Mouse (Mus musculus): Measurements from ENCODE around the gene Hacd2.

Gene Hacd2

DNA sequence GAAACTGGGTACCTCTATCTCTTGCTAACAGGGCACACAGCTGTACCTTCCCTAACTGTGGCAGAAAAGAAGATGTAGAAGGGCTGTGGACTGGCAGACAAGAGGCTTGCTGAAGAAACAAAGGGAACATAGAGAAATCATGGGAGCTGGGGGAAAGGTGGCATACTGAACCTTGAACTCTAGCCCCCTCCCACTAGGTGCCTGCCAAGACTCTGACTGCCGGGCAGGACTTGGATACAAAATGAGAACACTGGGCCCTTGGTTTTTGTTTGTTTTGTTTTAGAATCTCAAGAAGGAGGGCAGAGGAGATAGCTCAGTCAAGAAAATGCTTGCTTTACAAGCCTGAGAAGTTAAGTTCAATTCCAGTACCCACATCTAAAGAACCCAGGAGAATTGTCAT, 14.9 kb upstream of the Hacd2 start:
- DNase-seq (ENCODE audit: low spot score in 2 of 2) = no peak

DNA sequence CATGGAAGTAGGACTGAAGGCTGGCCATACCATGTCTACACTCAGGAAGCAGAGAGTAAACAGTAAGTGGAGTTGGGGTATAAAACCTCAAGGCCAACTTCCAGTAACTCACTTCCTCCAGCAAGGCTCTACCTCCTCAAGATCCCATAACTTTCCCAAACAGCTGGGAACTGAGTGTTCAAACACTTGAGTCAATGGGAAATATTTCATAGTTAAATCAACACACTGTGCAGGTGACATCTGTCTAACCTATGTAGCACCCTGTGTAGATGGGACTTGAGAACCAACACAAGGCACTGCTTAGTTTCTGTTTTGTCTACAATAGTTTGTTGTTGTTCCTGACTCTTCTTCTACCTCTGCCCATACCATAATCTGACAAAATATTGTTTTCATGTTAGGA, 13.8 kb upstream of the Hacd2 start:
- DNase-seq (ENCODE audit: low spot score in 2 of 2) = no peak

- no peak for DNase-seq (ENCODE audit: low spot score in 2 of 2)
Observed at GRCm38 (mm10) chr16:35013501-35013900, 8.7 kb upstream of the Hacd2 start.

DNA sequence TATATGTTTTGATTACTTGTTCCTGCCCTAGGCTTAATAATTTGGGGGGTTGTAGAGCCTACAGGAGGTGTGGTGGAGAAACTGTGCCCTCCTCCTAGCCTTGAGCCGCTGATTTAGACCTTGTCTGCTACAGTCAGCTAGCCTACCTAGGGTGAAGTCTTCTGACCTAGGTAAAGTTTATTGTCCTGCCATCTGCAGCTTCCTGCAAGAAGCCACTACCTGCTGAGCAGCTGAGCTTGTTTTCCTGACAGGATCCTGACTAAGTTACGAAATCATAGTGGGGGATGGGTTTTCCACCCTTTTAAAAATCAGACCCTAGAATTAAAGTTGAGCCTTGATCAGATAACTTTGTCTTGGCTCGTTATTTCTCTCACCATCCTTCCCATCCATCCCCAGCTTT, 5.7 kb upstream of the Hacd2 start:
- no peak for DNase-seq (ENCODE audit: low spot score in 2 of 2)

DNA sequence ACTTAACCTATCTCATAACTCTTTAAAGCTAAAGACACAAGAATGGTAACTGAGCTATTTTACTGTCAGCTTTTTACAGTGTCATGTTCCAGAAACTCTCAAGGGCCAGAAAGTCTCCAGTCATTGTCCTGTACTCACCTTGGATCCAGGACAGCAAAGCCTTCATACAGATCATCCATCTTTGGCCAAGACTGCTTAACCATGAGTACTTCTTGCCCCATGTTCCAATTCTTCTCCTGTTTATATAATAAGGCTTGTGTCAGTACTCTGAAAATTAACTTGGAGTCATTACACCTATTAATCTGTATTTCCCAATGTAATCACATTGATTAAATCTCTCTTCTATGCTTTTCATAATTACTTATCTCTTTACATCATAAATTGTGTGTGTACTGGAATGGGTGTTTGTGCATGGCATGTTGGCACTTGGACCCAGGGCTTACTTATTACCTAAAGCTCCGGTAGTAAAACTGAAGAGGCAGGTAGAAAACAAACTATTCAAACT, 3.7 kb upstream of the Hacd2 start:
- no peak for DNase-seq (ENCODE audit: low spot score in 2 of 2)

DNA sequence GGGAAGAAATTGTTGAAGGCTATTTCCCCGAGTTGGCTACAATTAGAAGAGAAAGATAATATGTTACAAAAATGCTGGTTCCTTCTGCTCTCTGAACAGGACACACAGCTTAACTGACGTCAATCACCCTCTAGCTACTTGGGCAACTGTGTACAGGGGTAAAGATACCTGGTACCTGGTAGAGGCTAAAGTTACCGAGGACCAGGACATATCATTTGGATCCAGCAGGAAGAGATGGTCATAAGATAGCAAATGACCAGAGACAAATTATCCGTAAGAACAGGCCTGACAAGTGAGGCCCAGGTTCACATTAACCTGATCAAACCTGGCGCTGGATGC, 356 bp upstream of the Hacd2 start:
- DNase-seq (ENCODE audit: low spot score in 2 of 2) = no peak

- DNase-seq (ENCODE audit: low spot score in 2 of 2) = no peak
Observed at GRCm38 (mm10) chr16:35023138-35023735, 1.0 kb downstream of the Hacd2 start.

- DNase-seq (ENCODE audit: low spot score in 2 of 2) = no peak
Observed at GRCm38 (mm10) chr16:35024300-35024699, 2.1 kb downstream of the Hacd2 start.

- DNase-seq (ENCODE audit: low spot score in 2 of 2) = no peak
Observed at GRCm38 (mm10) chr16:35025347-35025746, 3.1 kb downstream of the Hacd2 start.

DNA sequence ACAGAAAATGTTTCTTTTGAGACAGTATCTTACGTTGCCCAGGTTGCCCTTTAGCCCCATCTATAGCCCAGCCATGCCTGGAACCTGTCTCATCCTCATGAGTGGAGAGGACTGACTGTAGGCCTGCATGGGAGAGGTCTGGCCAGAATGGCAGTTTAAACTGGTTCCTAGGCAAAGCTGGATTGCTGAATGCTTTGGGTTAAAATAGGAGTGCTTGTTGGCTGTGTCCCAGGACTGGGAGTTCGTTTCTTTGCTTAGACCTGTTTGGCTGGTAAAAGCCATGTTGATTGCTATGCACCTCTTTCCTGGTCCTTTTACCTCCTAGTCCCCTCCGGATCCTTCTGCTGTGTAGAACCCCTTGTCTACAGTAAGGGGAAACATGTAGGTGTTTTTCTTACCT, 11.0 kb downstream of the Hacd2 start:
- DNase-seq (ENCODE audit: low spot score in 2 of 2) = no peak

- no peak for DNase-seq (ENCODE audit: low spot score in 2 of 2)
Observed at GRCm38 (mm10) chr16:35033809-35034577, 11.8 kb downstream of the Hacd2 start.

GRCm38 (mm10) chr16:35034971-35035370, 12.7 kb downstream of the Hacd2 start:
- no peak for DNase-seq (ENCODE audit: low spot score in 2 of 2)

- no peak for DNase-seq (ENCODE audit: low spot score in 2 of 2)
Observed at GRCm38 (mm10) chr16:35036754-35037153, 14.5 kb downstream of the Hacd2 start.

DNA sequence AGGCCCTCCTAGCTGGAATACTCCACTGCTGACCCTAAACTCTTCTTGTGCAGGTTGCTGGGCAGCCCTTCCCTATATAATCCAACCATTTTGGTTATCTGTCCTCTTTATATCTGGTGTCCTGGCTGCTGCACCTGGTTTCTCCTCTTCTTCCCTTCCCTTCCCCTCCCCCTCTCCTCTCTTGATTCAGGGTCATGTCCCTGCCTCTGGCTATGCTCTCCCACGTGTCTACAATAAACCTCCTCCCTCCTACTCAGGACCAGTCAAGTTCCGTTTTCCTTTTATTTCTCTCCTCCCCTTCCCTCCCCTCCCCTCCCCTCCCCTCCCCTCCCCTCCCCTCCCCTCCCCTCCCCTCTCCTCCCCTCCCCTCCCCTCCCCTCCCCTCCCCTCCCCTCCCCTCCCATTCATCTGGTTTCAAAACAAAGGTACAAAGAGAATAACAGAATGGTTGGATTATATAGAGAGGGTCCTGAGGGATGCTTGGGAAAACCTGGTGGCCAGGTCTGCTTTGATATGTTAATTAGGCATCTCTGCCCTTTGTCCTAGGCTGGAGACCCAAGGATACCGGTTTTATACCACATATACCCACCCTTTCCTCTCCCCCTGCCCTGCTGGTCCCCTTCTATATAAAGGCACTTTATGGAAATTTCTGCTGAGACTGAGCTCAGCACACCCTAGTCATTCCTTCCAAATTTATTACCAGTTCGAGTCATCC, 16.3 kb downstream of the Hacd2 start:
- DNase-seq (ENCODE audit: low spot score in 2 of 2) = no peak

- no peak for DNase-seq (ENCODE audit: low spot score in 2 of 2)
Observed at GRCm38 (mm10) chr16:35040154-35040553, 17.9 kb downstream of the Hacd2 start.

DNA sequence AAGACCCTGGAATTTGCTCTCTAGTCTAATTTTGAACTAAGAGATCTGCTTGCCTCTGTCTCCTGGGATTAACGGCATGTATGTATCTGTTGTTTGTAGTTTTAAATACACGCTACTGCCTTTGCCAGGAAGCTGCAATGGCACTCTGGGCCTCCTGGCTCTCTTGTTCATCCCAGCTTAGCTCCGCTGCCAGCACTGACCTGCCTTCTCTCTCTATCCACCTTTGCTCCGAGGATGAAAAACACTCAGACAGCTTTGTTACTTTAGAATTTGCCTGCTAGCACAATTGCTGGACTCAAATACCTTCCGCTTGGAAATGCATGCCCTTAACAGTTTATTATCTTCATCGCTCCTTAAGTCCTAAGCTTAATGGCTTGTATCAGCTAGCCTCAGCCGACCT, 18.8 kb downstream of the Hacd2 start:
- DNase-seq (ENCODE audit: low spot score in 2 of 2) = no peak

DNA sequence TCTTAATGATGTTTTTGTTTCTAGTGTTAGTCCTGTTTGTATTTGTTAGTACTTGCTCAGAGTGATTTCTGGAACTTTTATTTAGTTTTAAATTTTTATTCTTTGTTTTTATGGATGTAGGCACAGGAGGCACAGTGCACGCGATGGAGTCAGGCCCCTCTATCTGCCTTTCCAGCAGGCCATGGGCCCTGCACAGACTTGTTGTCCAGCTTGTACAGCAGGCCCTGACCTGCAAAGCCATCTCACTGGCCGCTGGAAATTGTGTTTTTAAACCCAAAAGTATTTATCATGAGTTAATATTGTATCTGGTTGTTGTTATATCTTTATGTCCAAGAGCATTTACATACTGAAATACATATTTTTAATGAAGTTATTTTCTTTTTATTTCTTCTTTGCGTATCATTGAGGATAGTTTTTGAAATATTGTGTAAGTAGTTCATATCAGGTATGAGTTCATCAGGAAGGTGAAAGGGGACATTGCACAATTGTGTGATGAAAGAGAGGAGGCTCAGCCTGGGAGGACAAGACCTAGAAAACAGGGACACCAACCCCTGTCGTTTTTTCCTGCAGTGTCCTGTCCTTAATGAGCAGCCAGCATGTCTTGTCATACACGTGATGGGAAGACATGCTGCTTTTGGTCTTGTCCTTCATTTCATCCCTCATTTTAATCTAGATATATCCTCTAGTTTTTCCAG, 24.0 kb downstream of the Hacd2 start:
- no peak for DNase-seq (ENCODE audit: low spot score in 2 of 2)

DNA sequence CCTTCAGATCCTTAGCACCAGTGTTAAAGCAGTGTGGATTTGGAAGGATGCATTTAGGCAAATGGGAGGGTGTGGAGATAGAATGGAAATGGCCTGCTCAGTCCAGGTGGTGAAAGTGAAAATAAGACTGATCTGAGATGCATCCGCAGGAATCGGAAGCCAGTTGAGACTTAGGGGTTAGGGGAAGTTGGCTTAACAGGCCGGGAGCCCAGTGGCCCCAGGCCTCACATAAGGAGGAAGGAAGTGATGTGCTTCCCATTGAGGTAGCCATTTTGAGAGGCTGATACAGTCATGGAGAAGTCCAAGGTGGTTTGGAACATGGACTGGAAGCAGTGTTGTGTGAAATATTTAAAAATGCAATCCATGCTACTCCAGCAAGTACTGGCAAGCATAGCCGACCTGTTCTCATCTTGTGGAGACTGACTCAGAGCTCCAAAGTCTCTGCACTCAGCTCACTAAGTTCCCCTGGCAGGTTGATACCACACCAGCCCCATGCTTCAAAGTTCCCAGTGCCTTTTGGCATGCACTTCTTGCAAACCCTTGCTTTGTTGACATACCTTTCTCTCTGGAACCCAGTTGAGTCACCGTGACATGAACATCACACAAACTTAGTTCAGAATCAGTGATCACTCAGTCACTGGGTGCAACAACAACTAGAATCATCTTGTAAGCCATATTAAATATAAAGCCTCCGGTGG, 25.2 kb downstream of the Hacd2 start:
- DNase-seq (ENCODE audit: low spot score in 2 of 2) = no peak

GRCm38 (mm10) chr16:35051066-35051465, 28.8 kb downstream of the Hacd2 start:
- no peak for DNase-seq (ENCODE audit: low spot score in 2 of 2)

- DNase-seq (ENCODE audit: low spot score in 2 of 2) = no peak
Observed at GRCm38 (mm10) chr16:35052191-35052590, 30.0 kb downstream of the Hacd2 start.

- DNase-seq (ENCODE audit: low spot score in 2 of 2) = no peak
Observed at GRCm38 (mm10) chr16:35054432-35055193, 32.4 kb downstream of the Hacd2 start.
